Comparison of ENCODE assay signal across 8 mouse cellular contexts in genomic region chr7:28766173-28766879, GRCm38 (mm10). TPM values are rescaled to one million over a fixed set of nuclear protein-coding genes. Genes with fewer than 3 reads are reported as not detected.
DNase-seq lines count a peak whose midpoint lies in the region; ATAC-seq lines count a peak whose summit lies in the region.

Gene Sirt2 (plus strand): TSS chr7:28766735.

- peak within 1 kb of the TSS; percentile 84 for H3K4me2 ChIP-seq in lung, embryonic 16.5 days (ENCODE audit: low read depth, low read length)

- H3K27ac ChIP-seq in lung, embryonic 16.5 days (ENCODE audit: low read length) = no peak within 1 kb of the TSS

- H3K4me1 ChIP-seq in lung, embryonic 16.5 days (replicated peaks; ENCODE audit: control insufficient read depth, insufficient read depth, low read length) = peaks cover 17% of the 10 kb centered on the region

- H3K27me3 ChIP-seq in lung, embryonic 16.5 days (ENCODE audit: control insufficient read depth, insufficient read depth, low read depth, low read length) = no peaks in the 10 kb centered on the region

- H3K9ac ChIP-seq in lung, embryonic 16.5 days (ENCODE audit: low read length) = peak within 1 kb of the TSS; percentile 83

- peak; percentile 99 for DNase-seq in MEL-GATA-1-ER (ENCODE audit: extremely low read depth, low read depth)
- DNase-seq in cerebellum, adult 8-10 months = peak; percentile 97
- DNase-seq in forelimb bud, embryonic 11.5 days (ENCODE audit: low read depth, low spot score) = peak; percentile 99
- DNase-seq in layer of hippocampus, adult 9-10 months (ENCODE audit: low spot score) = peak; percentile 99
- DNase-seq in ovary, postnatal 10 days (ENCODE audit: low spot score) = peak; percentile 74
- peak; percentile 93 to 96 for DNase-seq in thymus, postnatal 10 days (ENCODE audit: low spot score in 2 of 2)

- peak within 1 kb of the TSS; percentile 90 for H3K4me3 ChIP-seq in lung, embryonic 16.5 days (ENCODE audit: low read length)

- H3K36me3 ChIP-seq in lung, embryonic 16.5 days (ENCODE audit: control insufficient read depth, insufficient read depth, low read length) = peaks cover 4% of the 10 kb centered on the region; the same call in 1 of the 2 replicates

- H3K9me3 ChIP-seq in lung, embryonic 16.5 days (ENCODE audit: control insufficient read depth, low read length) = no peaks in the 10 kb centered on the region

- WGBS in lung, embryonic 16.5 days = under 1% methylated on average over 45 of the region's 45 CpGs

- peak; percentile 94 to 96 for ATAC-seq in hematopoietic stem cell, adult 5-6 weeks (replicated peaks in 1 of 2; ENCODE audit: insufficient read depth in 1 of 2, low FRiP score in 2 of 2, low TSS enrichment in 1 of 2, low read depth in 1 of 2, poor library complexity in 2 of 2, severe bottlenecking in 2 of 2)
- peak; percentile 98 for ATAC-seq in lung, embryonic 16.5 days (ENCODE audit: low read depth)

RNA-seq across cellular contexts. Expression of gene Sirt2, which starts in this region (rescaled TPM):
- total RNA-seq in hematopoietic stem cell, adult 5-6 weeks (2017) = 27.7 and 37.4 TPM in 2 replicates
- polyA plus RNA-seq in lung, embryonic 16.5 days (2015; fragmentation: Nextera tagmentation; extraction: Ambion mirVana) = 69.0 and 69.5 TPM in 2 replicates
